Mouse (Mus musculus) adrenal gland, postnatal 36 days (tissue): ENCODE results near the gene Dars. TPM values are rescaled to one million over a fixed set of nuclear protein-coding genes. Genes with fewer than 3 reads are reported as not detected.

ENCODE experiments used
- DNase-seq, 2 experiments: peaks; one replicate each; pipeline ENCODE4 v3.0.0; 2021; ENCODE audit warnings: mixed read lengths in 1 of 2
- long read RNA-seq, 2 experiments: library from polyadenylated mRNA; stranded (forward); transcript quantifications; one replicate each; pipeline ENCODE4 v2.0.0; 2021; ENCODE audit warnings: borderline sequencing depth in 2 of 2
- total RNA-seq, 2 experiments: library from RNA; stranded (reverse); gene quantifications; 2 replicates each; pipeline ENCODE4 v1.2.3; 2021

Gene Dars
- total RNA-seq, result 100 to 1,000 TPM in 1 of 2 experiments, 10 to 100 TPM in 1; 80.6 to 105 TPM
- long read RNA-seq, experiment 1, transcript Dars-201 (16 exons, 2,175 nt), result major isoform, 141 of 147 reads
- long read RNA-seq, experiment 1, partial matches to known transcripts, result 4 of 147 reads
- long read RNA-seq, experiment 1, other reads (novel, unspliced or antisense), result 2 of 147 reads
- long read RNA-seq, experiment 2, transcript Dars-201 (16 exons, 2,175 nt), result major isoform, 30 of 32 reads
- long read RNA-seq, experiment 2, partial matches to known transcripts, result 1 of 32 reads
- long read RNA-seq, experiment 2, other reads (novel, unspliced or antisense), result 1 of 32 reads

DNA sequence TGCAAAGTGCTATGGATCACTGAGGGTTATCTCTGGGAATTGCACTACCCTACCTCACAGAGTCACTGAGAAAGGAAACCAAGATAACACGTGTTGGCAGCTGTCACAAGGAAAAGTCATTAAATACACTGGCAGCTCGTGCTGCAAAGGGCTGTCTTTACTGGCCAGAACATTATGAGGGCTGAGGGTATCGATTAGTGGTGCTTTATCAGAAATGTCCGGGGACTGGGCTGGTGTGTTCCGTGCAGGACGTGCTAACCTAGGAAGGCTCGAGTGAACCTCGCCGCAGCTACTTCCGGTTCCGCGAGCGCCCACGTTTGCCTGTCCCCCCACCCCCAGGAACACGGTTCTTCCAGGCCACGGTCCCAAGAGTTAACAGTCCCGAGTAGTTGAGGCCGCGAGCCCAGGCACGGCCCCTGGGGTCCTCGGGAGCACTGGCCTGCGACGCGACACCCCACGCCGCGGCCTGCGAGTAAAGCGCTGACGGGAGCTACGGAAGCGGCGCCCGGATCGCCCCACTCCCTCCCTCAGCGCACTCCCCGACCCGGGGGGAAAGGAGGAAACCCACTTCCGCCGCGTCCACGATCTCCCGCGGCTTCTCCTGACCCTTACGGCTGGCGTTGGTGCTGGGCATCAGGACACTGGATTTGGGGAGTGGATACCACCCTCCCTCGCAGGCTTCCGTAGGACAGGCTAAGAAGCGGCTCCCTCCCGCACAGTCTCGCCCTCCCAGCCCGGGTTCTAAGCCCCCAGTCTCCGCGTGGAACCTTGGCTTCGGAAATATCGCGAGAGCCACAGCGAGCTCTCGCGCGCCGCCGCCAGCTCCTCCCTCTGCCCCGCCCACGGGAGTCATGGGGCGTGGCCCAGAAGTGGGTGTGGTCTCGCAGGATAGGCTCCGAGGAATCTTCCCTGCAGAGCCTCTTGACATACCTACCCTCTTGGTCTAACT is at the start of gene Dars:
TSS of gene Dars (minus strand) at position 785 of the 949 bp plus-strand sequence.
- peak; percentile 94 to 95 for DNase-seq

DNA sequence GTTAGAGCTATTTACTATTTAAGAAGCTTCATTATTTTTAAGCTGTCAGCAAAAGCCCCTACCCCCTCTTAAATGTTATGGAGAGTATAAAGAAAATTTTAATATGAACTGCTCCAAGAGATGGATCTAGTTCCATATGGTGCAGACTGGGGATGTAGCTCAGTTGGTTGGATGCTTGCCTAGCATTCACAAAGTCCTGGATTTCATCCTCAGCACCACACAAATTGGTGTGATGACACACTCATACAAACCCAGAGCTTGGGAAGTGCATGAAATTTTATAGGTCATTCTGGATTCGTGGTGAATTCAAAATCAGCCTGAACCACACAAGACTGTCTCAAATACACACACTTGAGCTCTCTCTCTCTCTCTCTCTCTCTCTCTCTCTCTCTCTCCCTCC is 49.7 kb upstream of the Dars start:
- DNase-seq, result no peak

DNA sequence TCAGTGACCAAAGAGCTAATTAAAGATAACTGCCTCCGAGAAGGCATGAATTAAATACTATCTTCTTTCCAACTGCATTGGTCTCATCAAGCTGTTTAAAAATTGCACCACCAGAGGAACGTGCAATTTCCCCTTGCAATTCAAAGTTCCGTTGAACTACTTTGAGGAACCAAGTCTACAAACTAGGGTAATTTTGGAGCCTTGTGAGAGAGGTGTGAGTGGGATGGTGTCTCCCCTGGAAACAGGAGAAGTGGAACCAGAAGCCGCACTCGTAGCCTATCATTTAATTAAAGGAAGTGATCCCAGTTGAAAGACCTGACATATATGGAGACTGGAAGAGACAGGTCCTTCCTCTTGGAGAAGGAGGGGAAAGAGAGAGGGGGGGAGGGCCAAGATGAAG is 46.3 kb upstream of the Dars start:
- no peak for DNase-seq

DNA sequence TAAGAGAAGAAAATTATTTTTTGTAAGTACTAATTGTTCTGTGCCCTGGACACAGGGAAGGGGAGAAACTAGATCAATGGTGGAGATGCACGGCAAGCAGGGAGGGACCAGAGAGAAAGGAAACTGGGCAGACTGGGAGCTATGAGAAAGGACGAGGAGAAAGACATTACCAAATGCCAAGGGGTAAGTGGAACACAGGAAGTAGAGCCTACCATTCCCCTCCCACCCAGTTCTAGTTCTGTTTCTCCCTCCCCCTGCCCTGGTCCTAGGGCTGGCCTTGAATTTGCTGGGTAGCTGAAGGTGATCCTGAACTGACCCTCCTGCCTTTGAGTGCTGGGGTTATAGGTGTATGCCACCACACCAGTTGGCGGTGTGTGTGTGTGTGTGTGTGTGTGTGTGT is 45.2 kb upstream of the Dars start:
- DNase-seq, result no peak

DNA sequence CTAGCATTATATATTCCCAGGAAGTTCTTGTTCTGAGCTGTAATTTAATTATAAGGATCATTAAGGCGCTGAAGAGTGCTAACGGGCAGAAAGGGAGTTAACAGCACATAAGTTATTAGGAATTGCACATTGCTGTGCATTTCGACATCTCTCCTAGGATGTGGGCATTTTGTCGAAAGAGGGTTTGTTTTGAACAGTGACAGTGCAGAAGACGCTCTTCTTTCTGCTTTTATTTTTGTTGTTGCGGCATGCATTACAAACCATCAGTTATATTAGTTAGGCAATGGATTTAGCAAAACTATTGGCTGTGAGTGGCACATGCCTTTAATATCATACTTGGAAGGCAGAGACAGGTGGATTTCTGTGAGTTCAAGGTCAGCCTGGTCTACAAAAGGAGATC is 43.6 kb upstream of the Dars start:
- DNase-seq, result no peak

DNA sequence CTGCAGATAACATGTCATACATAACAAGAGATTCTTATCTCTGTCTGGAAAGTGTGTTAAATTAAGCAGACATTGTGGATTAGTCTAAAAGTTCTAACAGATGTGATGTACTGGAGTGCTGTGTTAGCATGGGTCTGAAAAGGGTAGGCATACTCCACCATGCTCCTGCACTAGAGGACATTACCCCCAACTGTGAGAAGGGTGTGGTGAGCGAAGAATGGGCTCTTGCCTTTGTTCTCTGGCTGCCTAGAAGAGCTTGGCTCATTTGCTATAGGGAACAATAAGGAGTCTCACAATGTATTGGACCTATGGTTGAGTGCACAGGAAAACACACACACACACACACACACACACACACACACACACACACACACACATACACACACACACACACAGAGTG is 42.3 kb upstream of the Dars start:
- DNase-seq, result no peak

DNA sequence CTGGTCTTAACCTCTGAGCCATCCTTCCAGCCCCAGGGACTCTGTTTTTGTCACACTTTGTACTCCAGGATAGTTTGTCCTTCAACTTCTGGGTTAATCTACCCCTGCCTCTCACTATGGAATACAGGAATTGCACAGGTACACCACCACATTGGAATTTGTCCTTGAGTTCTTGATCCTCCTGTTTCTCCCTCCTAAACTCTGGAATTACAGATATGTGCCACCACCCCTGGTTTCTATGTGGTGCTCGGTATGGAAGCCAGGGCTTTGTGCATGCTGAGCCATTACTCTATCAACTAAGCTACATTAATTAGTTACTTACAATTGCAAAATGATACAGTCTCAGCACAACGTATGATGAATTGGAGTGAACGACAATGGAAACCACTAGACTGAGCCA is 41.8 kb upstream of the Dars start:
- no peak for DNase-seq

DNA sequence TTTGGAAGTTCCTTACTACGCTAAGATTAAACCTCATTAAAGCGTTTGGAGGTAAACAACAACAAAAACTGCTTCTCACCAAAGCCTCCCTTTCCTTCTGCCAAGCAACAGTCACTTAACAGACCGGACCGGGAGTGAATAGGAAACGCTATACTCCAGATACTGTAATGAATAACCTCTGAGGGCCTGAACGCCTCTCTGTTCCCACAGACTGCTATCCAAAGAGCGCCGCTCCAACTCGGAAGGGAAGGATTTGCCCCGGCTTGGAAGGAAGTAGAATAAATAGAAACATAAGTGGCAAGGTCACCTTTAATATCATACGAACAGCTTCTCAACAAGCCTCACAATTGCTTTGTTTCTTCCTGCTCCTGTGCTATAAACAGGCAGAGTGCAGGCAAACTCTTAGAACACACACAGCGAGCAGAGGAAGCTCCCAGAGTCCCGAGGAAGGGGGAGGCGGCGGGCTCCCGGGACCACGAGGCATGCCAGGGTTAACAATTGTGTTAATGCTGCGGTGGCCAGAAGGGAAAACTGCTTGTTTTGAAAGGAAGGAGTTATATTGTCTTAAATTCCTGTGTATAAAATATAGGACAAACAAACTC is 39.8 kb upstream of the Dars start:
- DNase-seq, result peak; percentile 4 to 25

DNA sequence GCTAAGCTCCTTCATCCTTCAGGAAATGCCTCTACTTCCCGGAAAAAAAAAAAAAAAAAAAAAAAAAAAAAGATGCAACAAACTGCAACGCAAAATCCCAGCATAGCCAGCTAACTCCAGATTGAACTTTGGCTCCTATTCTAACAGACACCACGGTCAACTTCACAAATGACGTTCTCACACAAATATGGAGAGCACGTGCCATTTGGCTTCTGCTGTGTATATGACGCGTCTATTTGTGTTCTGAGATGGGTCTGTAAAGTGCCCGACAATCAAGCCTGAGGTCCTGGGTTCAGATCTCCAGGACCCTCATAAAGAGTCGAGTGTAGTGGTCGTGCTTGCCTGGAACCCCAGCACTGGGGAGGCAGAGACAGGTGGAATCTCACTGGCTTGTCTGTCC is 39.1 kb upstream of the Dars start:
- no peak for DNase-seq

DNA sequence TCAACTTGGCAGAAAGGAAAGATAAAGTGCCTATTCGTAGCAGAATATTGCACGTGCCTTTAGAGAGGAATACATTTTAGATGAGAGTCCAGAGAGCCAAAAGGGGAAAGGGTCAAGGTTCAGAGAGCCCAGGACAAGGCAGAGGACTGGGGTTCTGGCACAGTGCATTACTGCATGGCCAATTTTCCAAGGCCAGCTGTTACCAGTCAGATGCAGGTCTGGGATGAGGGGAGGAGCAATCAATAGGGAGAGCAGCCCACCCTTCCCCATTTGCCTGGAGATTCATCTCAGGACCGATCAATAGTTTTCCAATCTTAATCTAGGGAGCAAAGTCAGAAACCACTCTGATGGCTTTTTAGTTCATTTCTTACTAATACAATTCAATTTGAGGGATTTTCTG is 35.0 kb upstream of the Dars start:
- no peak for DNase-seq

DNA sequence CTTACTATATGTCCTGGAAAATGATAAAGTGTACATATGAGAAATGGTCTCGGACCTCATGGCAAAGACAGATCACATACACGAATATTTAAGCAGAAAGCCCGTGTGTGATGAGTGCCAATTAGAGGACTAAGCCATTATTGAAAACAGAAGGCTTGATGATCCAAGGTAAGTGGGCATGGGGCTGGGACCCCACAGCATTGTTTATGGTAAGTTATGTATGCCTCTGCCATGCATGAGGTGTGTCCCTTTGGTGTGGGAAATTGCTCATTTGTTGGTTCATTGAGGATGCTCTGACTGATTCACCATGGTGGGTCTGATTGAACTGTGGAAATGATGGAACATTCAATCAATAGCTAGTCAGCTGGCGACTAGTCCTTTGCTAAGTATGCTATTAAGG is 34.0 kb upstream of the Dars start:
- no peak for DNase-seq

DNA sequence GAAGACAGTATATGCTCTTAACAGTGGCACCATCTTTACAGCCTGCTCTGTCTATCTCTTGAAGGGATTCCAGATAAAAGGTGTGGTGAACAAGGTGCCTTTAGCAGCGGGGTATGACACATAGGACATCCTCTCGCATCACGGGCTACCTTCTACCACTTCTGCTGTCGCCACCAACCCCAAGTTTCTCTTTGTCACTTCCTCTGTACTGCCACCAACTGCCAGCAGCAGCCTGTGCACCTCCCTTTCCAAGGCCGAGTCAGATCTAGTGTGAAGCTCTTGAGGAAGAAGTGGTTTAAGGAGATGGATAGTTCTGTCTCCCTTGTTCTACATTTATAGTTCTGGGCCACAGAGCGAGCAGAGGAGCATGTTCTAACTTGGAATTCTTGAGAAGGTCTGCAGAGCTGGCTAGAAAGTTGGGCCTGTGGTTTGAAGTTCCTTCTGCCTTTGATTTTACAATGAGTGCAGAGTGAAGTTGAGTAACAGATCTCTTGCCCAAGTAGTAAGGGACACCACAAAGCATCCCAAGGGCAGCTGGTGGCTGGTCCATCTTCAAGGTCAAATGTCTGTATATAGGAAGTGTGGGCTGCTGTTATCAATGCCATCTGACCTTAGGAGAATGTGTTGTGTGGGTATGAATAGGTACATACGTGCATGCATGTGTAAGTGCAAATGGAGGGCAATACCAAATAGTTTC is 30.2 kb upstream of the Dars start:
- DNase-seq, result no peak

DNA sequence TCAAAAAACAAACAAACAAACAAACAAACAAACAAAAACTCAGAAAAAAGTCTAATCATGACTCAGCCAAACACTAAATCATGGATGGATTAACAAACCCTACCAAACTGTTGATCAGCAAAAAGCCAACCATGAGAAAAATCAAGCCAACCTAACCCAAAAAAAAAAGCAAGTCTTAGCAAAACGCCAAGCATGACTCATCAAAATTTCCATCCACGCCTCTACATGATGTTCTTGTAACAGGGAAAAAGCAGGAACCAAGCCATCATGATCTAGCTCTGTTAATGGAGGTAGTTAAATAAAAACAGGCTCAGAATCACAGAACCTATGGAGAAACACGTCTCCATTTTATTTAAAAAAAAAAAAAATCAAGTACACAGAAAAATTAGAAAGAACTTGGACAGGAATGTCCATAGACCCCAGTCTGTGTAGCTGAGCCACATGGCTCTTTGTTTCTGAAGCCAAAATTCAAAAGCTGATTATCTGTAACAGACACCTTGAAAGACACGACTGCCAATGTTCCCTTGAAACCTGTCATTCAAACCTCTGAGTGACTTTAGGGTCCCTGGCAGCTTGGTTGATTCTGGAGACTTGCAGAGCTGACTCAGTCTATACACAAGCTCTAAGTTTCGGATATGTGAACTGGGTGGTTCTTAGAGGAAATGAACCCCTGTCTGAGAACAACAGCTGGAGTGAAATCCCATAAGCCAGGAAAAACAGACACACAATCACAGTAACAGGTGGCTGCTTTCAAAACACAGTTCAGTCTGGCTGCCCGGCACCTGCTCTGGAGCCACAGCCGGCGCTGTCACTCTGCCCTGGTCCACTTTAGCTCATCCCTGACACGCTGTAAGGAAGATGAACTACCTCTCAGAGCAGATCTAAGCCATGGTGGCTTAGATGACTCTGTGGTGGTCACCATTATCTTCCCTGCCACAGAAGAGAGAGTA is 27.0 kb upstream of the Dars start:
- peak in 1 of 2 experiments; percentile 4 for DNase-seq

DNA sequence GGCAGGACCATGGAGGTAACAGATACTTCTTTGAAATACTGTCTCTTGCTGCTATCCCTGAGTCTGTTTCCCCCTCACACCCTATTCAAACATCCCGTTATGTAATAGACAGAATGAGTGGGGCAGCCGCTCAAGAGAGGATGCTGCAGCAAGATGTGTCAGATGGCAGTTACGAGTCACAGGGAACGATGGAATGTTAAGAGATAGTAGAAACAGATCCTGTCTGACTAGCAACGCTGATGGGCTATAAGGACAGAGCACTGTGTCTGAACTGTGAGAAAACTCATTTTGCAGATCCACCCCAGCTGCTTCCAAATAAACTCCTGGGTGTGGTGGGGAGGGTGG is 23.9 kb upstream of the Dars start:
- no peak for DNase-seq

DNA sequence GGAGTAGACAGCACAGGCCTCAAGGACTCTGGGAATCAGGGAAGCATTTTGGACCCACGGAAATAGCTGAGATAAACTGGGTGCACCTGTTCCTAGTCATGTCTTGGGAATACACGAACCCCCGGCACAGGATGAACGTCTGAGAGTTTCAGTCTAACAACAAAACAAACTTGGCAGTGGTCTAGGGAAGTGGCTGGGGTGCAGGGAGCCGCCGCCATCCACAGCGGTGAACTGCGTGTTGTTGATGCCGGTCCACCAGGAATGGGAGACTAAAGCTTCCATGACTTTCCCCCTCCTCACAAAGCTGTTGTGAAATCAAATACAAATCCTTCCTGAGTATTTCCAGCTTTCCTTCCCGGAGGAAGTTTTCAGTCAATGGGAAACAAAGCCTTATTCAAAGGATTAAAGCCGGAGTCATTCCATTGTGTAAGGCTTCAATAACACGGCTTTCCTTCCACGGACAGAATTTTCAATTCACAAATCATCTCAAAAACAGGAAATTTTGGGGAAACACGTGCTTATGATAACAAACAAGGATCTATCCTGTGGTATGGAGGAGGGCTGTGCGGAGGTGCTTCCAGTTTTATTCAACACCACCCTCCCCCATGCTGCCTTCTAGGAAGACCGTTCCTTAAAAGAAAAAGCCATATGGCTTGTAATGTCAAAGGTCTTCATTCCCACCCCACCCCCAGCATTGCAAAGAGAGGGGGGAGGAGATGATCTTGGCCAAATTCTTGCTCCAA is 23.4 kb upstream of the Dars start:
- DNase-seq, result peak in 1 of 2 experiments; percentile 3

DNA sequence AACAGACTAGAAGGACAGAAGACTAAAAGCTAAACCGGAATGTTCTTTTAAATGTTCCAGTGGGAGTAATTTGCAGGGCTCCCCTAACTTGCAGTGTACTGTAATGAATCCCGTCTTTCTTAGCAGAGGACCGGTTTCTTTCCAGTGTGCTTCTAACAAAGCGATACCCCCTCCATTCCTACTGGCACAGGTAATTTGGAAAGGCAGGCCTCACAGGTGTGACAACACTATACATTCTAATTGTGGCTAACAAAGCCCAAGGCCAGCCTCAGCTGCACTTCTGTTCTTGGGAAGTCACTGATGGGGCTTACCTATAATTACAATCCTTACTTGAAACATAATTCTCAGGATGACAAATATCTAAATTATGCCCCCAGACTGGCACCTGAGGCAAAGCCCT is 22.4 kb upstream of the Dars start:
- no peak for DNase-seq

DNA sequence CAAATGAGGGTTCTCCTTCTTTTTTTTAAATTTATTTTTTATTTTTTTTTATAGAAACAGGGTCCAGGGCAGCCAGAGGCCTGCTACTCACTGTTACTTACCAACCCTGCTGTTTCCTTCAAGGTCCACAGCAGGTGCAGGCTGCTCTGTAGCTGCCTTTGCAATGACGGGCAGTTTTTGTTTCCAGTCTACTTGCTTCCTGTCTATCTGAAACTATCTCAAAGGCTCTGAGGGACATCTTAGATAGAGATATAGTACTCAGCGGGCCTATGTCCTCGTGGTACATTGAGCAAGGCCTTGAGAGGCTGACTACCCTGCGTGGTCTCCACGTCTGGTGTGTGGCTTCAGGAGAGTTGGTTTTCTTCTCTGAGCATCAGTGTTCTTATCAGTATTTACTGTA is 21.4 kb upstream of the Dars start:
- no peak for DNase-seq

DNA sequence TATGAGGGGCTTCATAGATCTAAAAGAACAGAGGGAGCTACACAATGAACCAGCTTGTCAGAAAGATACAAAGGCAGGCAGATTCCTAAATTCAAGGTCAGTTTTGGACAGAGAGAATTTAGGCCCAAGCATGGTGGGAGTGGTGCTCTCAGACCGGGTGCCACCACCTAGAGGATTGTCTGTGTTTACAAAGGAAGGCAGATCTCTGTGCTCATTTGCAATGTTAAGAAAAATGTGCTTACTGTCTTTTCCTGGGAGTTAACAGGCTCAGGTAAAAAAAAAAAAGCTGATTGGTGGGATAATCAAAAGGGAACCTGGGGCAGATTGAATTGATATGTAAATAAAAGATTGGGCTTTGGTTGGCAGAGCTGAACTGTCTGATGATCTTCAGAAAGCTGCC is 20.1 kb upstream of the Dars start:
- no peak for DNase-seq

DNA sequence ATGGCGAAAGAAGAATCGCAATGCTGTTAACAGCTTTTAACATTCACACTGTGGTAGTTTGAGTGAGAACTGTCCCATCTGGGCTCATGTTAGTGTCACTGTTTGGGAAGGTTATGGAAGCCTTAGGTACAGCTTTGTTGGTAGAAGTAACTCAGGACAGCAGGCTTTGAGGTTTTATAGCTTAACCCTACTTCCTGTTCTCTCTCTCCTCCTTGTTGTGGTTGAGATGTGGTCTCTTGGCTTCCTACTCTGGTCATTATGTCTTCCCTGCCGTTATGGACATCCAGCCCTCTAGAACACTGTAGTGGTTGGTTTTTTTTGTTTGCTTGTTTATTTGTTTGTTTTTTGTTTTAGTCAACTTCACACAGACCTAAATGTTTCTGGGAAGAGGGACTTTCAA is 18.8 kb upstream of the Dars start:
- DNase-seq, result no peak

DNA sequence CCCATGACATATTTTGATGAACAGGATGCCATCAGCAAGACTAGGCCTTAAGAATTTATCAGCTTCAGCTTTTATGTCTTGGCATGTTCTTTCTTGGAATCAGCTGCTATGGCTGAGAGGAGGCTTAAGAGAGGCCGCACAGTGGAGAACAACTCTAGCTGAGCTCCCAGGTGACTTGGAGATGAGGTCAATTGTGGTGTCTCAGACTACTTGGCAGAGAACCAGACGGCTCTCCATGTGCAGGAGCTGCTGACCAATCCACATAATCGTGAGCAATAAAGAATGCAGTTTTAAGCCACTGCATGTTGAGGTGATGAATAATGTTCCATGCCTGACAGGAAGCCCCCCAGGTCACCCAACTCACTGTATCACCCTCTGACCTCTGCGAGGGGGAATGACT is 18.4 kb upstream of the Dars start:
- no peak for DNase-seq

DNA sequence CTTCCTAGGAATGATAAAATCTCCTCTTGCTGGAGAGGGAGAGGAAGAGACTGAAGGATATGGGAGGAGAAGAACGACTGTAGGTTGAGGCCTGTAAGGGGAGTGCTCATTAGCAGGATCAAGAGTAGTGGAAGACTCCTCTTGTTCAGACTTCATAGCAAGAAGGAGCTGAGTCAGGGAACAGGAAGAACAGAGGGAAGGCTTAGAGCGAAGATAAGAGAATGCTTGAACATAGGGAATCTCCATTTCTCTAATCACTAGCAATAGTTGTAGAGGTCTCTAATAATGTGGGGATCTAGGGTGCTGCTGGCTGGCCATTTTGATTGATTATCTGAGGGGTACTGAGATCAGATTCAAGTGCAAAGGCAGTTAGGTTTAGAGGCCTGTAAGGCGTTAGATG is 7.8 kb upstream of the Dars start:
- DNase-seq, result no peak
